Mouse (Mus musculus) MN1 (cell line): ENCODE results near the gene Rpl12.

ENCODE experiments used
- DNase-seq: peaks from one replicate; pipeline ENCODE4 v3.0.0-alpha.2; 2016; ENCODE audit warnings: low spot score

Gene Rpl12

DNA sequence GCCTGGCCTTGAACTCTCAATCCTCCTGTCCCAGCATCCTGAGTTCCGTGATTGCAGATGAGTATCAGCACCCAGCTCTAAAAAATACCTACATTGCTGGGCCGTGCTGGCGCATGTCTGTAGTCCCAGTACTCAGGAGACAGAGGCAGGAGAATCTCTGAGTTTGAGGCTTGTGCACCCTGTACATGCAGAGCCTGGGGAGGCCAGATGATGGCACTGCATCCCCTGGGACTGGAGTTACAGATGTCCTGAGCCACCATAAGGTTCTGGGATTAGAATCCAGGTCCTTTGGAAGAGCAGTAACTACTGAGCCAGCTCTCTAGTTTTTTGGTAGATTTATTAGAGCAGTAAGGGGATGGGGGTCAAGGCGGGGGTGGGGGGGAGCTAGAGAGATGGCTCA lies 20.9 kb upstream of the Rpl12 start:
- DNase-seq, result no peak

DNA sequence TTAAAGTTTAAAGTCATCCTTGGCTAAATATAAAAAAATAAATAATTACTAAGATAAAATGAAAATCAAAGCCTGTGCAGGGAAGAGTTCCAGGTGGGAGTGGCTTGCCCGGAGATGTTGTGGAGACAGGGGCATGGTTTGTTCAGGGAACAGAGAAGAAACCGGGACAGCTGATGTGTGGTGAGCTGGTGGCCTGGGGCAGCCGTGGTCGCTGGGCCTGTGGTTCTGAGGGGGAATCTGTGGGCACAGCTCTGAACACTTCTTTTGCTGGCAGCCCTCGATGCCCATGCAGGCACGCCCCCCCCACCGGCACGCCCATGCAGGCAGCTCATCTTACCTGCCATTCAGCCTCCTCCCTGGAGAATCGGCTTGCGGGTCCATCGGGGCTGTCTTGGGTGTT lies 13.9 kb upstream of the Rpl12 start:
- DNase-seq, result no peak

DNA sequence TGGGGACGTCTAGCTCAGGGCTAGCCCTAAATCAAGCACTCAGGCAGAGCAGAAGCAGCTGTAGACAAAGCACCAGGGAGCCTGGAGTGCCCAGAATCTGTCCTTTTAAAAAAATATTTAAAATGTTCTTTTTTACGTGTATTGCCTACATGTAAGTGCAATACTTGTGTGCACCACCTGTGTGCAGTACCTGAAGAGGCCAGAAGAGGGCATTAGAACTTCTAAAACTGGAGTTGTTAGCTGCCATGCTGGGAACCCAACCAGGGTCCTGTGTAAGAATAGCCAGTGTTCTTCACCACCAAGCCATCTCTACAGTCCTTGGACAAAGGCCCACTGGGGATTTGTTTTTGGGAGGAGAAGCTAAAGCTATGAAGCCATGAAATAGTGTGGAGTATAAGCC lies 6.8 kb upstream of the Rpl12 start:
- DNase-seq, result no peak

DNA sequence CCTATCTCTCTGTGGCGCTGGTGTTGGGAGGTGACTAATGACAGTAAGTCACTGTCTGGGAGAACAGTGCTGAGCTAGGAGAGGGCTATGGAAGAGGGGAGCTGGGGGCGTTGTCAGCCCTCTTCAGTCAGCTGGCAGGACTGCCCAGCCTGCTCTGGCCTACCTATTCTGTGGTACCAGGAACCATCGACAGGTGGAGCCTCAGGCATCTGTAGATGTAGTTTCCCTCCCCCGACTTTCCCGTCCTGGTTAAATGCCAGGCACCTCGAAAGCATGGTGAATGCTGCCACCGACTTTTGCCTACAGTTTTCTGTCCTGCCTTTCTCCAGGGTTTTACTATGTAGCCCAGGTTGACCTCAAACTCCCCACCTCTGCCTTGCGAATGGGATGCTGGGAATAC lies 4.0 kb upstream of the Rpl12 start:
- peak; percentile 21 for DNase-seq

DNA sequence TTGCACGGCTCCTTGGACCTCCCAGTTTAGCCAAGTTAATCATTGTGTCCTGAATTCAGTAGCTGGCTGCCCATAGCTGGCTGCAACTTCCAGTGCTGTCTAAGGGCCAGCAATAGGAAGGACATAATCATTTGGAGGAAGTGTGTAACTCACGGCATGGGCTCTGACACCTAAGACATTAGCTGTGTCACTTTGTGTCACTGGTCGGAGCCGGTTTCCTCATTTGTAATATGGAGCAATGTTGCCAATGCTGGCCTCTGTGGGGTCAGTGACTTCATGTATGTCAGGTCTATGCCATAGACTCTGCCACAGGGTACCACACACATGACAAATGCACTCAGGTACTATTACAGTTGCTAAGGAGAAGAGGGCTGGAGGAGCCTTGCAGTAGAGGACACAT lies 1.1 kb upstream of the Rpl12 start:
- DNase-seq, result peak; percentile 32

DNA sequence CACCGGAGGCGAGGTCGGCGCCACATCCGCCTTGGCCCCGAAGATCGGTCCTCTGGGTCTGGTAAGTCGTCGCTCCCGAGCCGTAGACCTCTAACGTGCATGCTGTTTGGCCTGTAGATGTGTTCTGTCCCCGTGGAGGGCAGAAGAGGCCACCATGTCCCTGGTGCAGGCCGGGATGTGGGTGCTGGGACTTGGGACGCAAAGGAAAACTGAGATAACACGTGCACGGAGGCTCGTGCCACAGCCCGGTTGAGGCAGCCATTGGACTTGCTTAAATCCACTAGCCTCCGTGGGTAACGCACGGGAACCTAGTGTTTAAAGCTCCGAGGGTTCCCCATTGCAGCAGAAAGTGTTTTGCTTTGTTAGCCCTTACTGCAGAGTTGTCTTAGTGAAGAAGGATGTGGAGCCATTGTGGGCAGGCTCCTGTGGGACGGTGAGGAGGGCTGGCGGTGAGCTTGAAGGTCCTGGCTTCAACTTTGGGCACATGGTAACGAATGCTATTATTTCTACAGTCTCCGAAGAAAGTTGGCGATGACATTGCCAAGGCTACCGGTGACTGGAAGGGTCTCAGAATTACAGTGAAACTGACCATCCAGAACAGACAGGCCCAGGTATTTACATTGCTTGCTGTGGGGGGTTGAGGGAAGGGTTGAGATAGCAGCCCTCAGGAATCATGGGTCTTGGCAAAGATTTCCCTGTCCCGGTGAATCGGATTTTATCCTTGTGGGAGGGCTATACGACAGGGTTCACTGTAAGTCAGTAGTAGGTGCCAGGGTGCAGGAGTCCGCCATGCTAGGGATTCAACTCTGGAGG lies 909 bp downstream of the Rpl12 start:
- DNase-seq, result peak; percentile 49

DNA sequence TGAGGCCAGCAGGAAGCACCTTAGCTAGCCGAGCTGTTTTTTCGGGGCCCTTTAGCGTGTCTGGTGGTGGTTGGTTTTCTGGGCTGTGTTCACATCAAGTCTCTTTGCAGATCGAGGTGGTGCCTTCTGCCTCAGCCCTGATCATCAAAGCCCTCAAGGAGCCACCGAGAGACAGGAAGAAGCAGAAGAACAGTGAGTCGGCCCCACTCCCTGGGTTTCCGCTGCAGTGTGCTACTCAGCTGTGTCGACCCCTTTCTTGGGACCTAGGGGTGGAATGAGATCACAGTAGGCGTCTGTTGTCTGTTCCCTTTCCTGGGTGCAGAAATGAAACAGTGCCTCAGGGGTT lies 1.5 kb downstream of the Rpl12 start:
- DNase-seq, result no peak

DNA sequence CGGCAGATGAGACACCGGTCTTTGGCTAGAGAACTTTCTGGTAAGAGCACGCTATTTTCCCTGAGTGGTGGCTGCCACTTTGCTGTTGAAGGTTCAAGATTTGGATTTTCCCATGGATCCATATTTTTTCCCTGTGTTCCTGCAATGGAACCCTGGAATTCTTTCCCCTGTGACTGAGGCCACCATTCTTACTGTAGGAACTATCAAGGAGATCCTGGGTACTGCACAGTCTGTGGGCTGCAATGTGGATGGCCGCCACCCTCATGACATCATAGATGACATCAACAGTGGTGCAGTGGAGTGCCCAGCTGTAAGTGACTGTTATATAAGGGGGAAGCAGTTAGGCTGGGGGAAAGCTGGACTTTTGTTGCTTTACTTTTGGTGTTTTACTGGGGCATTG lies 2.2 kb downstream of the Rpl12 start:
- DNase-seq, result no peak

DNA sequence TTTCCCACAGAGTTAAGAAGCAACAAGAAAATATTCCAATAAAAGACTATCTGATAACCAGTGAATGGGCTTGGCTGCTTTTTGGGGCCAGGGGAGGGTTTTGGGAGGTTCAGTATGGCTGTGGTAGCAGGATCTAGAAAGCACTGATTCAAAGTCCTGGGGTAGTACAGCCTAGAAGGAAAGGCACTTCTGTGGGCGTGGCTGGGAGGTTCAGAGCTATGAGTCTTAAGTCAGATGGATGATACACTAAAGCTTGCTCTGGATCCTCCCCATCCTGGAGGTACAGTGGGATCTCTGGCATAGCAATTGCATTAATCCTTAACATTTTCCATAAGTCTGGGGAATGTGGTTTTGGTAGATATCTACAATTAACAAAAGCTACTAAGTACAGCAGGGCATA lies 2.6 kb downstream of the Rpl12 start:
- peak; percentile 25 for DNase-seq

DNA sequence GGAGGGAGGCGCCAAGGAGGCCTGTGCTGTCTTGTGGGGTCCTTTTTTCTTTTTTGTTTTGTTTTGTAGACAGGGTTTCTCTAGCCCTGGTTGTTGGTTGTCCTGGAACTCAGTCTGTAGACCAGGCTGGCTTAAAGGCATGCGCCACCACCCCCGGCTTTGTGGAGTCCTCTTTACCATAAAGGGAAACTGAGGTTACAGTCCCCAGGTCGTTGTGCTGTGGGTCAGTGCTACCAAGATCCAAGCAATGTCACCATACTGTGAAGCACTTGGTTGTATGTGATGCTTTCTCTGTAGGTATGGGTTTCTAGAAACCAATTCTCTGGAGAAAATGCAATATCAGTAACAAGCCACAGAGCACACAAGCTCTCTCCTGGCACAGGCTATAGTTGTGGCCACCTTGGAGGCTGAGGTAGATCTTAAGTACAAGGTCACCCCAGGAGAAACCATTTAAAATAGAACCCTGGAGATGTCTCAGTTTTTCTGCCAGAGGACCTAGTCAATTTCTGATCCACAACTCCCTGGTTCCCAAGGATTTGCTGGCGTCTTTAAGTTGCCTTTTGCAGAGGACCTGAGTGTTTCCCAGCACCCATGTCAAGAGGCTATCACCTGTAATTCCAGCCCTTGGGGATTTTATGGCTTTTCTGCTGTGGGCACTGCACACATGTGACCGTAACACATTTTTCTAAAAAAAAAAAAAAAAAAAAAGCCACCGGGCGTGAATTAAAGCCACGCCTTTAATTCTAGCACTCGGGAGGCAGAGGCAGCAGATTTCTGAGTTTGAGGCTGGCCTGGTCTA lies 3.5 kb downstream of the Rpl12 start:
- peak; percentile 32 for DNase-seq

DNA sequence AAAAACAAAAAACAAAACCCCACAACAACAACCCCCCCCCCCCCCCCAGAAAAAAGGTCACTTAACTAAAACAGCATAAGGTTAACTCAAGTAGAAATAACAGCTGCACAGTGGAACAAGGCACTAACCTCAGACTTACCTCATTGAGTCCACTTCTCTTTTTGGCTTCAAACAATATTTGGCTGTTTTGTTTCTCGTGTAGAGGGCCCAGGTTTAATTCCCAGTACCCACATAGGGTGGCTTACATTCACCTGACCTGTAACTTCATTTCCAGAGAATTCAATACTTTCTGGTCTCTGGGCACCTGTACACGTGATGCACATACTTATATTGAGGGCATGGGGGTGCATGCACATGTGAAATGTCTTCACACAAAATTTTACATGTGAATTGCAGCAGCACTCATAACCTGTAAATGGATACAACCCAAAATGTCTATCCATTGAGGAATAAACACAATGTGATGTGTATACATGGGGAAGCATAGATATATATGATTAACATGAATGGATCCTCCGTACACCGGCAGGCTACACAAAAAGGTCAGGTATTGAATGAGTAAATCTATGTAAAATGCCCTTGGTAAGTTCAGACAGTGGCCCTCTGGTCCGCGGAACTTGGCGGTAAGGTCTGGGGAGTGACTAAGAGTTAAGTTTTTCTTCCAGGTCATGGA lies 4.3 kb downstream of the Rpl12 start:
- peak; percentile 39 for DNase-seq

DNA sequence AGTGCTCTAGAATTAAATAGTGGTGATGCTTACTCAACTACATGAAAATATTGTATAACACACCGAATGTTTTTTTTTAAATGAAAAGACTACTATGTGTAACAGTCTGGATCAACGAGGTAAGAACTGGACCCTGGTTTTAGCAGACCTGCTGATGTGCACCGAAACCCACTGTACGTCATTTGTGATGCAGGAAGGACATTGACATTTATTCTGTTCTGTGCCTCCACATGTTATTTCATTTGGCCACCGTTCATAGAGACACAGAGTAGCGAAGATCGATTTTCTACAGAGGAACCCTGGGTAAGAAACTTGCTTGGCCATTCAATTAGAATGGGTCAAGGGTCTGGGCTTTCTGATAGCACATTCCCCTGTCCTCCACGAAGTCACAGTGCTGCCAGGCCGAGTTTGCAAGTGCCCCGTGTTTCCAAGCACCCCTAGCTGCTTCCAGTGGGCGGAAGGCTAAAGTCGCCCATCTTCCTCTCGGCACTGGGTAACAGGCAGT lies 4.9 kb downstream of the Rpl12 start:
- DNase-seq, result no peak

DNA sequence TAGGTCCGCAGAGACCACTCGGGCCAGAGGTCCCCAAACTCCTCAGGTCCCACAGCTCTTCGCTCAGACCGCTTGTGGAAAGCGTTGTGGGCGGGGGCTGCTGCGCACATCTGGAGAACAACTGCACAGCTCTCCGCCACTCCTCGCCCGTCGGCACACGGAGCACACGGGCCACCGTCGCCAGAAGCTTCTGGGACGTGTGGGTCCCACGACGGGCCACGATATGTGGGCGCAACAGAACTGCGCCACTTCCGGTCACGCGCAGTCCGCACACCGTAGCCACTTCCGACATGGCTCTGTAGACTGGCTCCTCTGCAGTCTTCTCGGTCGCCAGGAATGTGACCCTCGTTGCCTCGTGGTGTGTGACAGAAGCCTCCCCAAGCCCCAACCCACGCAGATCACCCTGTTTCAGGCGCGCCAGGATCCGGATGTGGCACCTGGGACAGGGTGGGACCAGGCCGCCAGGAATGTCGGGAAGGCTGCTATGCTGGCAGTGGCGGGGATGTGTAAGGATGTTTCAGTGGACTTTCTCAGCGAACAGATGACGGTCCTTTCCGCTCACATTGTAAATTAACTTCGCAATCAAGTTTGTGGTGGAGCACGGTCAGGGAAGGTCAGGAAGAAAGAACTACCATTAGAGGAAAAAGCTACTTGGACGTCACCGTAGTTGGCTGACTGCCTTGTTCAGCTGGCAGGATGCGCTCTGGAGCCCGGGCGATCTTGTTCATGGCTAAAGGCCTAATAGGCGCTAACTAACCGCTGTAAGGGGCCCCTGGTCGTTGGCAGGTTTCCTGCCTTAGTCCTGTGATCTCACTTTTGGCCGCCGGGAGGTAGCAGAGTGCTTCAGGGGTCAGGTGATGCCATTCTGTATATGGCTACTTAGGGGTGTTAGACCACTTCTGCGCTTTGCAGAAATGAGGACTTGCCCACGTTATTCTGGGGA lies 5.6 kb downstream of the Rpl12 start:
- DNase-seq, result peak; percentile 90

DNA sequence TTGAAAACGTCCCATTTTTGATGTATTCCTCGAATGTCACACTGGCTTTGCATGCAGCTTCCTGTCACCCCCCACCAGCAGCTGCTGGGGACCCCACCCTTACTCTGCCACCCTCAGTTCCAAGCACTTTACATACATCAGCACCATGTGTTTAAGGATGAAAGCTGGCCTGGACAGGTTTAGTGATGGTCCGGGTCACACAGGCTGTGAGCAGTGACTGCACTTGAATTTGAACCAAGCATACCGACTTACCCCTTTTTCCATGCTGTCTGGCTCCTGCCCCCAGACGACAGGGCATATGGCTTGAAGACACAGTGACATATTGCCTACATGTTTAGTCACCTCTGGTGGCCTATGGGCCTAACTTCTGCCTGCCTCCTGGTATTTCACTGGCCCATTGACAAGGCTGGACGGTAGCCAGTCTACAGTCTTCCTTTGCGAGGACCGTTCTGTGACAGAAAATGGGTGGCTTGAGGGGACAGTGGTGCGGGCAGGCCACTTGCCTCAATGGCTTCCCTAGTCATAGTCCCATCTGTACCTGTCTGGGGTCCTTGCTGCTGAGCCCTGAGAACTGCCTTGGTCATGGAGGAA lies 6.8 kb downstream of the Rpl12 start:
- no peak for DNase-seq

DNA sequence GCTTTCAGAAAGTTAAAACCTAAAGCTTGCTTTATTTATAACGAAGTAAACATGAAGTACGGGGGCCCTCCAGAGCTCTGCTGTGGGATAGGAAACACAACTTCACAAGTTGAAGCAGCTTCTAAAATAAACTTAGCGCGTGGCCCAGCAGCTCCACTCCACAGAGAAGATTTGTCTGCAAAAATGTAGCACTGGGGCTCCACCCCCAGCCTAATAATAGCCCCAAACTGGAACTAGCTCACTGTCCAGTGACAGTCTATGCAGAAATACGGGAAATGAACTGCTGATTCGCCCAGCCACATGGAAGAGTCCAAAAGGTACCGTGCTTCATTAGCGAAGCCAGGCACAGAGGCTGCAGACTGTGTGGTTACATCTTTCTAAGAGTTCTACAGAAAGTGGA lies 8.0 kb downstream of the Rpl12 start:
- DNase-seq, result no peak

DNA sequence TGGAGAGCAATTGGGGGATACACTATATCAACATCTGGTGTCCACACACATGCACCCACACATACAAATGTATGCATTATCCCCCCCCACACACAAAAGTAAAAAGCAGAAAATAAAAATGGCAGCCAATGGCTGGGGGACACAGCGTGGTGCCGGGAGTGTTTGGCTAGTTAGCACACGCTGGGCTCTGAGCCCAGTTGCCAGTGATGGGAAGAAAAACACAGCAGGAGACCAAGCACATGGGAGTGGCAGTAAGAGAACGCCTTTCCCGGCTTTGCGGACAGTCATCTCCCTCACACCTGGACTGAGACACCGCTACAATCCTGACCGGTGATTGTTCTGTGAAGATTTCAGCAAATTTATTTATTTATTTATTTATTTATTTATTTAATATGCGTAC lies 9.9 kb downstream of the Rpl12 start:
- no peak for DNase-seq

DNA sequence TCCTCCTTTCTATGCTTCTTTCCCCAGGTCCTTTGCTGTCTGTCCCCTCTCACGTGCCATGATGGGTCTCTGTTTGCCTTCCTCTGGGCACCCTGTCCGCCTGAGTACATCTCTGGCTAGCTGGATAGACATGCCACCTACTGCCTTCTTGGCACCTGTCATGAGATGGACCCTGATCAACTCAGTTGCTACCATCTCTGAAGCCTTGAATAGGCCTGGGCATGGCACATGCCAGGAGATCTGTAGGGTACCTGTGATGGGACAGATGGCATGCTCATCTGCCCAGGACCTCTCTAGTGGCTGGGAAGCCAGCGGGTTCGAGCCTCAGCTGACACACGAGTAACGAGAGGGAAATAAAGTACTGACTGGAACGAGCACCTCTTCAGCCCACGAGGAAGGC lies 12.9 kb downstream of the Rpl12 start:
- no peak for DNase-seq

DNA sequence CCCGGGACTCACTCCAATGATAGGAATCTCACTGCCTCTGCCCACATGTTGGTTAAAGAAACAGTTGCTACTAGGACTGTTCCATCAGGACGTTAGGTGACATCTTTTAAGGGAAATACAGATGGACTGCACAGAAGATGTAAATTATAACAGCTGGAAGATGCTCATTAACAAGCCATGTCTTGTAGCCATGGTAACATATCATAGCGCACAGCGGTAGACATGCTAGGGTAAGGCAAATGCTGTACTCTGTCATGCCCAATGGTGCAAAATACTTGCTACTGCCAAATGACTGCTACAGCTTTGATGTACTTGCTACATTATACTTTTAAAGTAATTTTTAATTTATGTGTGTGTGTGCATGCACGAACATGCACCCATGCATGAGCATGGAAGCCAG lies 15.8 kb downstream of the Rpl12 start:
- DNase-seq, result no peak

DNA sequence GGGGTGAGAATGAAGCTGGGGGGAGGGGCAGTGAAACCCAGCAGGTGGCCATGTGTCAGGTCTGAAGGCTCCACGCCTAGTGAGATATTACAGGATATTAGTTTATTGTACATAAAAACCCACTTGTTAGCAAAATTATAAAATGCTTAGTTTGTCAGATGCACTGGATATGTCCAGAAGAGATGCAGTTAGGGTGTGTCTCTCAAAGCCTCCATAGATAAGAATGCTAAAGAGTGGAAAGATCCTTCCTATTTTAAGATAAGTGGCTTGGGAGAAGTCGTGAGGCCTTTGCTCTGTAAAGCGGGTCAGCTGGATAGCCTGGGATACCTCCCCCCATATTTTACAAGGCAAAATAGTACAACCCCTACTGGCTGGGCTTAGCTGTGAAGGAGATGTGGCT lies 17.3 kb downstream of the Rpl12 start:
- no peak for DNase-seq

DNA sequence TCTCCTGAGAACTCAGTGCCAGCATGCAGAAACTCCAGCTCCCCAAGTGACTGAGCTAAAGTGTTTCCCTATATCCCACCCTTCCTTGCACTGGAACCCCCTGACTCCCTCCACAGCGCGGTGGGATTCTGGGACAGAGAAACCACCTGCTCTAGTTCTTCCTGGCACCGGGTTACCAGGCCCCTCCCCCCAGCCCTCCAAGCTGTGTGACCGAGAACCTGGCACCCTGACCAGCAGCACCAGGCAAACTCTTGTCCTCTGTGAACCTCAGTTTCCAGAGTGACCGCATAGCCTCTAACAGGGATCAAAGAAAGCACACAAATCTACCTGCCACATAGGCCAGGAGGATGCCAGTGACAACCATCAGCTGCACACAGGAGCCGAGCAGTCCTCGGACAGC lies 18.3 kb downstream of the Rpl12 start:
- no peak for DNase-seq

DNA sequence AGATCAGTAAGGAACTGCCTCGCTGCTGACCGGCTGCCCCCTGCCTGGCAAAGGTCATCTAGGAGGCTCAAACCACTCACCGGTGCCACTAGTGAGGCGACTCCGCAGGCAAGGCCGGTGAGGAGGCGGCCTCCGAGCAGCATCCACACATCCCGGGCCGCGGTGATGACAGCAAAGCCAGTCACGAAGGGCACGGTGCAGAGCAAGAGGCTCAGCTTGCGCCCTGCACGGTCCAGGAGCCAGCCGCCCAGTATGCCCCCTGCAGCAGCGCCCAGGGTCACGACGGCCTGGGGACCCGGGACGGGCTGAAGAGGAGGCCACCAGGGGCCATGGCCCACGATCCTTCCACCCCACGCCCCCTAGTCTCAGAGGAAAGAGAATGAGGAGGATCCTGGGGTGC lies 19.9 kb downstream of the Rpl12 start:
- peak; percentile 50 for DNase-seq
